Mouse (Mus musculus) kidney, embryonic 16.5 days (tissue): ENCODE measurements at regions not wholly inside any gene's neighbourhood (a gene's known extent, or its start where the extent isn't known, plus 50 kb on each side); places are given as distances from the start of the nearest gene placed in this dataset.

Experiments used
- ATAC-seq: fragments of 200-750 bp; cut with Nextera tagmentation; 2 replicates; pipeline ENCODE4 v1.8.0; 2017; ENCODE audit warnings: moderate TSS enrichment; ENCODE audit not compliant: low FRiP score, low TSS enrichment
- H3K27ac ChIP-seq: fragments of 300-500 bp; sonication (generic); 2 replicates; pipeline ENCODE4 v1.5.1; 2014; ENCODE audit warnings: low read length
- H3K27me3 ChIP-seq: fragments of 300-500 bp; sonication (generic); 2 replicates; pipeline ENCODE4 v1.6.1; 2014; ENCODE audit warnings: low read length, control low read depth, mixed read lengths; ENCODE audit not compliant: insufficient read depth
- H3K36me3 ChIP-seq: fragments of 300-500 bp; sonication (generic); 2 replicates; pipeline ENCODE4 v1.6.1; 2014; ENCODE audit warnings: low read length, control low read depth, mixed read lengths; ENCODE audit not compliant: insufficient read depth
- H3K4me1 ChIP-seq: fragments of 300-500 bp; sonication (generic); 2 replicates; pipeline ENCODE4 v1.6.1; 2014; ENCODE audit warnings: low read length, control low read depth, mixed read lengths; ENCODE audit not compliant: insufficient read depth
- H3K4me2 ChIP-seq: fragments of 300-500 bp; sonication (generic); replicated peaks from 2 replicates; pipeline ENCODE4 v1.6.1; 2014; ENCODE audit warnings: low read depth, low read length
- H3K4me3 ChIP-seq: fragments of 300-500 bp; sonication (generic); 2 replicates; pipeline ENCODE4 v1.5.1; 2014; ENCODE audit warnings: mild to moderate bottlenecking, low read length
- H3K9ac ChIP-seq: fragments of 300-500 bp; sonication (generic); replicated peaks from 2 replicates; pipeline ENCODE4 v1.6.1; 2014; ENCODE audit warnings: low read length
- H3K9me3 ChIP-seq: fragments of 300-500 bp; sonication (generic); 2 replicates; pipeline ENCODE4 v1.6.1; 2016; ENCODE audit warnings: low read length, control low read depth
- WGBS: fragments of 180-500 bp; shearing (Covaris S2); extraction: QIAGEN DNeasy Blood & Tissue Kit; methylation state at CpG from one replicate; pipeline ENCODE4 v1.1.7; 2014; 5-methylcytosine and 5-hydroxymethylcytosine counted together

DNA sequence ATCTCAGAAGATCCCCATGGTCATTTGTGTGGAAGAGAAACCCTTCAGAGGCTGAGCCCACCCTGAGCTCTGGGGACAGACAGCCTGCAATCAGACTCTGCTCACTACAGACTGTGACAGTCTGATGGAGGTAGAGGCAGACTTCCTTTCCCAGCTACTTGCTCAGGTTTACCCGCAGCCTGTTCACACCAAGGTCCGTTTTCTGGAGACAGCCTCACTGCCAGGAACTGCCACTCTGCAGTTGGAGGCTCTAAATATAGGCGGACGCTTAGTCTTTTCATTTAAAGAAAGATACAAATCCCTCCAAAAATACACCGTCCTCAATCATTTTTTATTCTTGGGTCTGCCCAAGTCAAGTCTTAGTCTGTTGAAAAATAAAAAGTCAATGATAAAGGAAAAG is 135.6 kb downstream of the Abhd5 start:
- H3K4me3 ChIP-seq, result no peak overlapping the region
- no peaks in the 10 kb centered on the region for H3K27me3 ChIP-seq
- no peak for ATAC-seq
- no peak overlapping the region for H3K27ac ChIP-seq
- H3K4me2 ChIP-seq, result no peak overlapping the region
- H3K9ac ChIP-seq, result no peak overlapping the region
- 84% methylated on average over 5 of the region's 5 CpGs for WGBS
- no peaks in the 10 kb centered on the region for H3K9me3 ChIP-seq
- no peaks in the 10 kb centered on the region for H3K36me3 ChIP-seq
- H3K4me1 ChIP-seq, result no peaks in the 10 kb centered on the region

DNA sequence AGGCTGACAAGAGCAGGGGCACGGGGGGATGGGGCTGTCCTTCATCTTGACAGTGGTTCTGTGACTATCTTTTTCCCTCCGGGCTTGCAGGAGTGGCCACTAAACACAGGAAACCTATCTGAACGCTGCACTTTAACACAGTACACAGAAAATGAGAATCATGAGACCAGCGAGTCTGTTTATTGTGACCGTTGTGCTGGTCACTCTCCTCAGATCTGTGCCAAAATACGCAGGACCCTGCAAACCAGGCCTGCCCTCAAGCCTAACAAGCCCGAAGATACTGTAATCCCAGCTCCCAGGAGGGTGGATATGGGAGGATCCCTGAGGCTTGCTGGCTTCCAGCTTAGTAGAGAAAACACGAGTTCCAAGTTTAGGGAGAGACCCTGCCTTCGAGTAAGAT is 143.3 kb downstream of the Abhd5 start:
- Histone ChIP-seq H3K9ac (no peak overlapping the region), H3K36me3 (no peaks in the 10 kb centered on the region), H3K4me2 (no peak overlapping the region), H3K27ac (no peak overlapping the region), H3K27me3 (no peaks in the 10 kb centered on the region), H3K4me1 (no peaks in the 10 kb centered on the region), H3K4me3 (no peak overlapping the region), H3K9me3 (no peaks in the 10 kb centered on the region)
- WGBS, result 73% methylated on average over 9 of the region's 9 CpGs
- ATAC-seq, result no peak

DNA sequence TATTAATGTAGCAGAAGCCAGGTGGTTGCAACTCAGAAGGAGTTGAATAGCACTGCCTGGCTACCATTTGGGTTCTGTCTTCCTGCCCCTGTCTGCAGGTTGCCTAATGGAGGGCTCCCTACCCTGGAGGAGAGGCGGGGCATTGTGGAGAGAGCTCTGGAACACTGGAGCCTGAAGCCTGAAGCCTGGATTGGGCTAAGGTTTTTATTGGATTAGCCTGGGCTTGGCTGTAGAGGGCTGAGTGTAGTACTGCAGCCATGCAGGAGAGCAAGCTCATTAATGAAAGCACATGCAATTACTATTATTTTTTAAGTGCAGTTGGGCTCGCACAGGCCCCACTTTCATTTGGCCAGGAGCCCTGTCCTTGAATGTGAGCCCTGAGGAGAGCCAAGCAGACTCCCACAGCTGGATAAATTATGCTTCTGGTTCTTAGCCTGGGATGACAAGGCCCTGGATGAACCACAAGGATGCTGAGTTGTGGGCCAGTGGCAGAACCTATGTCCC is 145.1 kb downstream of the Abhd5 start:
- ATAC-seq, result no peak
- Histone ChIP-seq H3K27me3 (no peaks in the 10 kb centered on the region), H3K4me1 (peaks cover 1% of the 10 kb centered on the region; the same call in 1 of the 2 replicates), H3K4me3 (no peak overlapping the region), H3K9ac (no peak overlapping the region), H3K9me3 (no peaks in the 10 kb centered on the region), H3K27ac (no peak overlapping the region), H3K4me2 (no peak overlapping the region), H3K36me3 (no peaks in the 10 kb centered on the region)
- 82% methylated on average over 2 of the region's 2 CpGs for WGBS

GRCm38 (mm10) chr9:122501864-122502341 is 150.5 kb downstream of the Abhd5 start:
- no peaks in the 10 kb centered on the region for H3K27me3 ChIP-seq
- no peaks in the 10 kb centered on the region for H3K36me3 ChIP-seq
- no peak overlapping the region for H3K4me3 ChIP-seq
- H3K9ac ChIP-seq, result no peak overlapping the region
- H3K27ac ChIP-seq, result no peak overlapping the region
- H3K4me1 ChIP-seq, result peaks cover 7% of the 10 kb centered on the region; the same call in 1 of the 2 replicates
- H3K9me3 ChIP-seq, result no peaks in the 10 kb centered on the region
- no peak for ATAC-seq
- 32% methylated on average over 13 of the region's 13 CpGs for WGBS
- no peak overlapping the region for H3K4me2 ChIP-seq

DNA sequence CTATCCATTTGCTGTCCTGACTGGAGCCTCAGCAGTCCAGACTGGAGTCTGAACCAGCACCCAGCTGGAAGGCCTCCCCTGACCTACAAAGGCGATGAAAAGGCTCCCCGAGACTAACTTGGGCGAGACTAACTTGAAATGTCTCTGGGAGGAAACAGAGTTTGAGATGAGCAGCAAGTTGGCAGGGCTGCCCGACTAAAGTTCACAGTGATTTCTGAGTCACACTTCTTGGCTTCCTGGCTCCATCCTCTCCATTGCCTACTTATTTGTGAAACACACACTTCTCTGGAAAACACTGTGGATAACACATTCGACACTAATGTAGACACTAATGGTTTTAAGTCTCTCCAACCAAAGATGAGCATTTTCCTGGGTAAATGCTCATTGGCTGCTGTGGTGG is 170.2 kb downstream of the Abhd5 start:
- Histone ChIP-seq H3K27me3 (no peaks in the 10 kb centered on the region), H3K9me3 (no peaks in the 10 kb centered on the region), H3K9ac (no peak overlapping the region), H3K27ac (no peak overlapping the region), H3K4me1 (no peaks in the 10 kb centered on the region), H3K36me3 (no peaks in the 10 kb centered on the region), H3K4me3 (no peak overlapping the region), H3K4me2 (no peak overlapping the region)
- WGBS, result 77% methylated on average over 5 of the region's 5 CpGs
- ATAC-seq, result no peak

- no peak for ATAC-seq
- H3K4me2 ChIP-seq, result no peak overlapping the region
- H3K36me3 ChIP-seq, result no peaks in the 10 kb centered on the region
- H3K4me3 ChIP-seq, result no peak overlapping the region
- 45% methylated on average over 10 of the region's 10 CpGs for WGBS
- H3K27ac ChIP-seq, result no peak overlapping the region
- H3K9me3 ChIP-seq, result no peaks in the 10 kb centered on the region
- no peaks in the 10 kb centered on the region for H3K4me1 ChIP-seq
- no peak overlapping the region for H3K9ac ChIP-seq
- H3K27me3 ChIP-seq, result no peaks in the 10 kb centered on the region
Observed at GRCm38 (mm10) chr9:122525621-122526055, 174.2 kb downstream of the Abhd5 start.

DNA sequence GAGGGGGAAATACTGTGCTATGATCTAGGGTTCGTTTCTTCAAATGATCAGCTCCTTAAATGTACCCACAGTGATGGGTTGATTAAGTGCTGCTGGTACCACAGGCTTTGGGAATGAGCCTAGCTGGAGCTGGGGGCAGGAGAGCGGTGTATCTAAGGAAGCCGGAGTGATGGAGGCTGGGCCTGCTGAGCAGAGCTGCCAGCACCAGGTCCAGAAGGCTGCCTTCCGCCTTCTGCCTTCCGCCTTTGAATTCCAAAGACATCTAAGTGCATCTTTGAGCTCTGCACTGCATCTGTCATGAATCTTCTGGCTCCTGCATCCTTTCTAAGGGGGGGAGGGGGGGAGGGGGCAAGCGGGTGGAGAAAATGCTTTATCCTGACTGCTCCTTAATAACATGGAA is 176.9 kb downstream of the Abhd5 start:
- Histone ChIP-seq H3K9ac (no peak overlapping the region), H3K4me1 (no peaks in the 10 kb centered on the region), H3K36me3 (no peaks in the 10 kb centered on the region), H3K9me3 (no peaks in the 10 kb centered on the region), H3K27me3 (no peaks in the 10 kb centered on the region), H3K4me2 (no peak overlapping the region), H3K4me3 (no peak overlapping the region), H3K27ac (no peak overlapping the region)
- WGBS, result 71% methylated on average over 6 of the region's 6 CpGs
- ATAC-seq, result no peak

GRCm38 (mm10) chr9:122529721-122530120 is 178.3 kb downstream of the Abhd5 start:
- Histone ChIP-seq H3K4me1 (no peaks in the 10 kb centered on the region), H3K9ac (no peak overlapping the region), H3K4me3 (no peak overlapping the region), H3K27ac (no peak overlapping the region), H3K36me3 (no peaks in the 10 kb centered on the region), H3K27me3 (no peaks in the 10 kb centered on the region), H3K9me3 (no peaks in the 10 kb centered on the region), H3K4me2 (no peak overlapping the region)
- no peak for ATAC-seq

DNA sequence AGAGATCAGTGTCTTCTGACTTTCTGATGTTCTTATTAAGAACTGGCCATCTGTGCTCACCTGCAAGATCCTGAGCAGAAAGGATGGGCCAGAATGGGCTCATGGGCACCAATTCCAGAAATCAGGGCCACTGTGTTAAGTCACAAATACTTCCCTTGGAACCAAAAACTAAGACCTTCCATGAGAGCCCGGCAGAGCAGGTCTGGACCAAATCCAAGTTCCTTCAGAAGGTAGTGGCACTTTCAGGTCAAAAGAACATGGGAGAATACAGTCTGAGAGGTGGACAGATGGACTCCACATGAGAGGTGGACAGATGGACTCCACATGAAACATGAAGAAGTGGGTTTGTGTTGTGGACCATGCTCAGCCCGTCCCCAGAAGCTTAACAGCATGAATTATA is 180.4 kb downstream of the Abhd5 start:
- no peak overlapping the region for H3K9ac ChIP-seq
- ATAC-seq, result no peak
- H3K4me1 ChIP-seq, result no peaks in the 10 kb centered on the region
- H3K27me3 ChIP-seq, result no peaks in the 10 kb centered on the region
- H3K4me3 ChIP-seq, result no peak overlapping the region
- H3K4me2 ChIP-seq, result no peak overlapping the region
- H3K9me3 ChIP-seq, result no peaks in the 10 kb centered on the region
- WGBS, result 78% methylated on average over 2 of the region's 2 CpGs
- H3K36me3 ChIP-seq, result no peaks in the 10 kb centered on the region
- no peak overlapping the region for H3K27ac ChIP-seq

- 52% methylated on average over 15 of the region's 15 CpGs for WGBS
- H3K9me3 ChIP-seq, result no peaks in the 10 kb centered on the region
- H3K9ac ChIP-seq, result no peak overlapping the region
- no peak for ATAC-seq
- H3K27ac ChIP-seq, result no peak overlapping the region
- H3K4me3 ChIP-seq, result no peak overlapping the region
- H3K4me1 ChIP-seq, result no peaks in the 10 kb centered on the region
- H3K36me3 ChIP-seq, result no peaks in the 10 kb centered on the region
- no peak overlapping the region for H3K4me2 ChIP-seq
- no peaks in the 10 kb centered on the region for H3K27me3 ChIP-seq
Observed at GRCm38 (mm10) chr9:122534121-122534814, 182.9 kb downstream of the Abhd5 start.
